Mouse (Mus musculus): ENCODE measurements around the gene Col4a2.

Gene Col4a2

GRCm38 (mm10) chr8:11323681-11324080, 11.1 kb downstream of the Col4a2 start:
- no peak for DNase-seq (ENCODE audit: low read depth, low spot score)

GRCm38 (mm10) chr8:11324801-11325395, 12.3 kb downstream of the Col4a2 start:
- no peak for DNase-seq (ENCODE audit: low read depth, low spot score)

- no peak for DNase-seq (ENCODE audit: low read depth, low spot score)
These were observed 14.7 kb downstream of the Col4a2 start for GRCm38 (mm10) chr8:11327298-11327697.

GRCm38 (mm10) chr8:11327722-11328417, 15.3 kb downstream of the Col4a2 start:
- no peak for DNase-seq (ENCODE audit: low read depth, low spot score)

- no peak for DNase-seq (ENCODE audit: low read depth, low spot score)
These were observed 19.0 kb downstream of the Col4a2 start for GRCm38 (mm10) chr8:11331561-11331960.

- DNase-seq (ENCODE audit: low read depth, low spot score): no peak
These were observed 21.1 kb downstream of the Col4a2 start for GRCm38 (mm10) chr8:11333746-11334145.

- no peak for DNase-seq (ENCODE audit: low read depth, low spot score)
These were observed 21.9 kb downstream of the Col4a2 start for GRCm38 (mm10) chr8:11334493-11334892.

- DNase-seq (ENCODE audit: low read depth, low spot score): no peak
These were observed 22.6 kb downstream of the Col4a2 start for GRCm38 (mm10) chr8:11335238-11335637.

GRCm38 (mm10) chr8:11336346-11336745, 23.7 kb downstream of the Col4a2 start:
- no peak for DNase-seq (ENCODE audit: low read depth, low spot score)

- DNase-seq (ENCODE audit: low read depth, low spot score): no peak
These were observed 25.0 kb downstream of the Col4a2 start for GRCm38 (mm10) chr8:11337642-11338041.

GRCm38 (mm10) chr8:11338507-11338906, 25.9 kb downstream of the Col4a2 start:
- no peak for DNase-seq (ENCODE audit: low read depth, low spot score)

- no peak for DNase-seq (ENCODE audit: low read depth, low spot score)
These were observed 27.9 kb downstream of the Col4a2 start for GRCm38 (mm10) chr8:11340310-11341110.

- no peak for DNase-seq (ENCODE audit: low read depth, low spot score)
These were observed 28.5 kb downstream of the Col4a2 start for GRCm38 (mm10) chr8:11341111-11341566.

GRCm38 (mm10) chr8:11344459-11344858, 31.9 kb downstream of the Col4a2 start:
- DNase-seq (ENCODE audit: low read depth, low spot score): no peak

GRCm38 (mm10) chr8:11346225-11346624, 33.6 kb downstream of the Col4a2 start:
- no peak for DNase-seq (ENCODE audit: low read depth, low spot score)

GRCm38 (mm10) chr8:11347699-11348098, 35.1 kb downstream of the Col4a2 start:
- DNase-seq (ENCODE audit: low read depth, low spot score): no peak

- DNase-seq (ENCODE audit: low read depth, low spot score): no peak
These were observed 36.0 kb downstream of the Col4a2 start for GRCm38 (mm10) chr8:11348622-11349021.

- no peak for DNase-seq (ENCODE audit: low read depth, low spot score)
These were observed 38.8 kb downstream of the Col4a2 start for GRCm38 (mm10) chr8:11351355-11351754.

- no peak for DNase-seq (ENCODE audit: low read depth, low spot score)
These were observed 39.9 kb downstream of the Col4a2 start for GRCm38 (mm10) chr8:11352514-11352913.

GRCm38 (mm10) chr8:11354800-11355451, 42.3 kb downstream of the Col4a2 start:
- DNase-seq (ENCODE audit: low read depth, low spot score): no peak

GRCm38 (mm10) chr8:11355900-11356299, 43.3 kb downstream of the Col4a2 start:
- no peak for DNase-seq (ENCODE audit: low read depth, low spot score)

- no peak for DNase-seq (ENCODE audit: low read depth, low spot score)
These were observed 44.2 kb downstream of the Col4a2 start for GRCm38 (mm10) chr8:11356776-11357175.
